Mouse (Mus musculus) brown adipose tissue, adult 24 weeks (tissue): ENCODE results near the gene Sys1. TPM values are rescaled to one million over a fixed set of nuclear protein-coding genes. Genes with fewer than 3 reads are reported as not detected.

Experiments
- H3K27ac ChIP-seq: fragments of 200-500 bp; replicated peaks from 2 replicates; pipeline ENCODE4 v1.5.1; 2012; ENCODE audit warnings: low read depth, mild to moderate bottlenecking, low read length
- H3K4me1 ChIP-seq: fragments of 200-500 bp; 2 replicates; pipeline ENCODE4 v1.6.1; 2012; ENCODE audit warnings: low read length, mixed read lengths; ENCODE audit not compliant: control insufficient read depth, insufficient read depth, insufficient read length
- H3K4me3 ChIP-seq: fragments of 200-500 bp; 2 replicates; pipeline ENCODE4 v1.5.1; 2012; ENCODE audit warnings: low read depth, mild to moderate bottlenecking, low read length, moderate library complexity; ENCODE audit not compliant: insufficient read depth
- polyA plus RNA-seq: library from polyadenylated mRNA; stranded (reverse); fragments of >200 nt; gene quantifications from 2 replicates; pipeline ENCODE4 v1.2.4, GENCODE M21; 2012; ENCODE audit not compliant: missing spikeins, insufficient read depth, insufficient read length

The Sys1 gene
- polyA plus RNA-seq, 1 experiment, result 27.2 TPM

DNA sequence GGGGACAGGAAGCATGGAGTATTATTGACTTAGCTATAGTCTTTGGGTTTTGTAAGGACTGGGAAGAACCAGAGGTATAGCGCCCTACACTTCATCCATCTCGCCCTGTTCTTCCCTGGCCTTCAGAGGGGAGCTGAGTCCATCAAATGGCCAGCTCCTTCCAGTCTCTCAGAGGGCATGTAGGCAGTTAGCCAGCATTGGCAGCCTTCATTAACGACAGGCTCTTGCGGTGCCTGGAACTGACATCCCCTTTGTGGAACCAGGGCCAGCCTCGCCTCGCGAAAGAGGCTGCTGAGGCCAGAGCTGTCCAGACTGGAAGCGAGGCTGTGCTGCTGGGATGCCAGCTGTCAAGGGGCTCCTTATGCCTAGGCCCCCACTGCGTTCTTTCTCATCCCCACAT is 31.0 kb downstream of the Sys1 start:
- peak overlapping the region; percentile 87; the same call in 1 of the 2 replicates for H3K4me3 ChIP-seq
- H3K4me1 ChIP-seq, result no peaks in the 10 kb centered on the region
- no peak overlapping the region for H3K27ac ChIP-seq

GRCm38 (mm10) chr2:164494126-164494525 is 37.4 kb downstream of the Sys1 start:
- H3K27ac ChIP-seq, result no peak overlapping the region
- no peak overlapping the region for H3K4me3 ChIP-seq
- H3K4me1 ChIP-seq, result 0 out of 2 replicates have a peak, but pooled peaks cover 5% of the 10 kb centered on the region

DNA sequence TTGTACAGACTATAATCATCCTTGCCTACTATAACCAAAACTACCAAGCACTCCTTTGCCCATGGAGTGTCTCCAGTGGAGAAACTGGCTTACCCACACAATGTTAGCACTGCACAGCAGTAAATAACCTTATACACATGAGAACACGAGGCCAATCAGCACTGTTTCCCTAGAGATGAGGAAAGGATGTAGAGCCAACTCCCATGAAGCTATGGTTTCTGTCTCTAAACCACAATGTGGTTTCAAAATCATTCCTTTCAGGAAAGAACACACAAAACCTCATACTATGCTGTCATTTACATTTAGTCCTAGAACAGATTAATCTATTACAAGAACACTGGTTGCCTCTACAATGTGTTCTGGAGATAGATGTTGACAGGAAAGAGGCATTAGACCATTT is 39.6 kb downstream of the Sys1 start:
- 0 out of 2 replicates have a peak, but pooled peaks cover 5% of the 10 kb centered on the region for H3K4me1 ChIP-seq
- peak overlapping the region; percentile 31; the same call in 1 of the 2 replicates for H3K4me3 ChIP-seq
- H3K27ac ChIP-seq, result no peak overlapping the region

GRCm38 (mm10) chr2:164496847-164497690 is 40.3 kb downstream of the Sys1 start, which contains the start of gene Pigt:
Gene Pigt (plus strand): TSS chr2:164497520.
- H3K4me1 ChIP-seq, result 0 out of 2 replicates have a peak, but pooled peaks cover 5% of the 10 kb centered on the region
- H3K27ac ChIP-seq, result peak within 1 kb of the TSS; percentile 93
- peak within 1 kb of the TSS; percentile 90 for H3K4me3 ChIP-seq

DNA sequence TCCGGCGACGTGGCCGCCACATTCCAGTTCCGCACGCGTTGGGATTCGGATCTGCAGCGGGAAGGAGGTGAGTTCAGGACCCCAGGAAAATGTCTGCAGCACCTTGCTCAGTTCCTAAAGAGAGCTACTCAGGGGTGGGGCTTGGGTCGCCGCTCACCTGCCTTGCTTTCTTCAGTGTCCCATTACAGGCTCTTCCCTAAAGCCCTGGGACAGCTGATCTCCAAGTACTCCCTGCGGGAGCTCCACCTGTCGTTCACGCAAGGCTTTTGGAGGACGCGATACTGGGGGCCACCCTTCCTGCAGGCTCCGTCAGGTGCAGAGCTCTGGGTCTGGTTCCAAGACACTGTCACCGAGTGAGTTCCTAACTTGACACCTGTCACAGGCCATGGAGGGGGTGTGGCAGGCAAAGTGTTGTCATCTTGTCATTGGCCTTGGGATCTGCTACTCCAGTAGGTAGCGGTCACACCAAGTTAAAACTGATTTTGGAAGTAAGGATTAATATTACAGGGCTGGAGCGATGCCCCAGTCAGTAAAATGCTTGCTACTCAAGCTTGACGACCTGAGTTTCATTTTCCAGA is 41.0 kb downstream of the Sys1 start:
- 0 out of 2 replicates have a peak overlapping the region, but pooled peaks have one; percentile 17 for H3K27ac ChIP-seq
- peak overlapping the region; percentile 90 for H3K4me3 ChIP-seq
- 0 out of 2 replicates have a peak, but pooled peaks cover 5% of the 10 kb centered on the region for H3K4me1 ChIP-seq

GRCm38 (mm10) chr2:164499317-164499716 is 42.6 kb downstream of the Sys1 start:
- H3K4me3 ChIP-seq, result no peak overlapping the region
- H3K4me1 ChIP-seq, result 0 out of 2 replicates have a peak, but pooled peaks cover 5% of the 10 kb centered on the region
- H3K27ac ChIP-seq, result no peak overlapping the region

GRCm38 (mm10) chr2:164500511-164500910 is 43.7 kb downstream of the Sys1 start:
- no peak overlapping the region for H3K27ac ChIP-seq
- H3K4me1 ChIP-seq, result 0 out of 2 replicates have a peak, but pooled peaks cover 5% of the 10 kb centered on the region
- no peak overlapping the region for H3K4me3 ChIP-seq

- no peaks in the 10 kb centered on the region for H3K4me1 ChIP-seq
- H3K4me3 ChIP-seq, result no peak overlapping the region
- no peak overlapping the region for H3K27ac ChIP-seq
Observed at GRCm38 (mm10) chr2:164504919-164505318, 48.2 kb downstream of the Sys1 start.

DNA sequence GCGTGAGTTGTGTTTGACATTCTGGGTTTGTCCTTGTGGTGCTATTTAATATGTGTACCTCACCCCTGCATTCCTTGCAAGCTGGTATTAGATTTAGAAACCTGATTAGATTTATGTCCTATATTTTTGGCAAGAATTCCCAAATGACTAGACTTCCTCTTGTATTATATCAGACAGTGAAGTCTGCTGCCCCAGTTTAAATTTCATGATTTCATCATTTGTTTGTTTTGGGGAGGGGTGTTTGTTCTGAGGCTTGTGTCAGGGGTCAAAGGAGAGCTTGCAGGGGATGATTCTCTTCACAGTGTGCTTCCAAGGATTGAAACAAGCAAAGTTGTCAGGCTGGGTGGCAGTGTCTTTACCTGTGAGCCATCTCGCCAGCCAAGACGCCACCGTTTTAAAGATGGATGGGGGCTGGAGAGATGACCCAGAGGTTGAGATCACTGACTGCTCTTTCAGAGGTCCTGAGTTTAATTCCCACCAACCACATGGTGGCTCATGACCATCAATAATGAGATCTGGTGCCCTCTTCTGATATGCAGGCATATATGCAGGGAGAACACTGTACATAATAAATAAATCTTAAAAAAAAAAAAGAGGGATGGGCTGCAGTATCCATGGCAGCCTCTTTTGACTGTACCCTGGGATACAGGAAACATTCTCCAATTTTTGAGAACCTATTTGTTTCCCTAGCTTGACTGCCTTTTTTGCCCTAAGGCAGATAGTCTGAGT is 49.0 kb downstream of the Sys1 start:
- Histone ChIP-seq H3K27ac (no peak overlapping the region), H3K4me3 (no peak overlapping the region), H3K4me1 (no peaks in the 10 kb centered on the region)

- no peak overlapping the region for H3K27ac ChIP-seq
- H3K4me1 ChIP-seq, result no peaks in the 10 kb centered on the region
- H3K4me3 ChIP-seq, result no peak overlapping the region
Observed at GRCm38 (mm10) chr2:164507811-164508210, 51.0 kb downstream of the Sys1 start.

DNA sequence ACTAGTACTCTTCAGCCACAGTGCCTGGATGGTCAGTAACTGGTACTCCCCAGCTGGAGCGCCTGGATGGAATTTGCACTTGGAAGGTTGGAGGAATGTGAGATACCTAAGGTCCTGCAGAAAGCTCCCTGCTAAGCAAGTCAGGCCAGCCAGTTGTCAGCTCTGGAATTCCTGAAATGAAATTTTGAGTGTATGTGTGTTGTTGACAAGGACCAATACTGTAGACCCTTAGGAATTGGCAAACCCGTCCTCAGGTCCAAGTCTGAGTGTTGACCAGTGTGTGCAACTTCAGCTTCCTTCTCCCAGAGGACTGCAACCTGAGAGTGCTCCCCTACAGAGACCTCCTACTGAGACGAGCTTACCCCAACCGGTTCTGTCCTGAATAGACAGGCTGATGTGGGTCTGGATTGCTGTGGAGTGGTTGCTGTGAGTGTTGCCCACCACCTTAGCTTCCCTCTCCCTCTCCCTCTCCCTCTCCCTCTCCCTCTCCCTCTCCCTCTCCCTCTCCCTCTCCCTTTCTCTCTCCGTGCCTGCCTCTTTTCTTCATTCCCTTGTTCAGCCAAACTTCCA is 53.9 kb downstream of the Sys1 start:
- no peak overlapping the region for H3K27ac ChIP-seq
- peaks cover 4% of the 10 kb centered on the region; the same call in 1 of the 2 replicates for H3K4me1 ChIP-seq
- no peak overlapping the region for H3K4me3 ChIP-seq

DNA sequence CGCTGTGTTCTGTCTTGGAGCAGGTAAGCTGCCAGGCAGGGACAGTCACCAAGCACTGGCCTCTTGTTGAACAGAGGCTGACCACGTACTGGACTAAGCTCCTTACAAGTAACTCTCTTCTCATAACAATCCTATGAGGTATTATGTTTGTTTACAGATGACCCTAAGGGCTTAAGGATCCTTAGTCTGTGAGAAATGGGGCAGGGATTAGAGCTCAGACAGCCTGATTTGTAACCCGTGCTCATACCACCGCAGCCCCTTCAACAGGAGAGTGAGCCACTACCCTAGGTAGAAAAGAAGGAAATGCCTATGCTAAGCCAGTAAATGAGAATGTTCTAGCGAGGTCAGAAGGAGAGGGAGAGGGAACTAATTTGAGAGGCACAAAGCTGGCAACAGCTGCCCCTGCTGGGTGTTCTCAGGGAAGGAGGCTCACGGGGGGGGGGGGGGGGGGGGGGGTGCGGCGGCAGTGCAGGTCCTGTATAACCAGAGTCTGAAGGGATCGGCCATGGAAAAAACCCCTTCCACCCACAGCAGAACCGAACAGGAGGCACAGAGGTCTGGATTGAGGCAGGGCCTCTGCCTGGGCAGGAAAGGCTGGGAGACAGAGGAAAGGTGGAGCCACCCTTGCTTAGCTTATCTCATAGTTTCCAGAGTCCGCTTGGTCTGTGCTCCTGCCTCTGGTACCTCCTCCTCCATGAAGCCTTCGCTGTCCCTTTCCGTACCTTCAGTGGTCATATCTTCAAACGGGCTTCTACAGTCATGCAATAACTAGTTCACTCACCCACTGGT is 55.6 kb downstream of the Sys1 start:
- Histone ChIP-seq H3K27ac (peak overlapping the region; percentile 62), H3K4me1 (peaks cover 4% of the 10 kb centered on the region; the same call in 1 of the 2 replicates), H3K4me3 (no peak overlapping the region)

DNA sequence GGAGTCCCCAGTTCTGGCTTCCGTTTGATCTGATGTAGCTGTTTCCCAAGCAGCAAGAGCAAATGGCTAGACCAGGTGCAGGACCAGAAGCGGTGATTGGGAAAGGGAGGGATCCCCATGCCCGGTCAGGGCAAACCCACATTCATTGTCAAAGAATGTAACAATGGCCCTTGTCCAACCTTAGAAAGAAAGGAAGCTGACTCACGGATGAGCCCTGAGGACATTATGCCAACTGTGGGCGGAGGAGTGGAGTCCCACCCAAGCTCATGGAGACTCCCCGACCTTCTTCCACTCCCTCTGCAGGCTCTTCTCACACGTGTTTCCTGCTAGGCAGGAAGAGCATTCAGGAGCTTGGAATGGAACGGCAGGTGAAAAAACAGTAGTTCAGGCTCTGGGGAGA is 56.6 kb downstream of the Sys1 start:
- H3K27ac ChIP-seq, result peak overlapping the region; percentile 56
- H3K4me1 ChIP-seq, result peaks cover 4% of the 10 kb centered on the region; the same call in 1 of the 2 replicates
- no peak overlapping the region for H3K4me3 ChIP-seq

GRCm38 (mm10) chr2:164514916-164515315 is 58.2 kb downstream of the Sys1 start:
- no peak overlapping the region for H3K27ac ChIP-seq
- H3K4me1 ChIP-seq, result peaks cover 4% of the 10 kb centered on the region; the same call in 1 of the 2 replicates
- no peak overlapping the region for H3K4me3 ChIP-seq
